Mouse (Mus musculus) gonadal fat pad, adult 2 months (tissue): ENCODE measurements at regions not wholly inside any gene's neighbourhood (a gene's known extent, or its start where the extent isn't known, plus 50 kb on each side); places are given as distances from the start of the nearest gene placed in this dataset.
A peak's percentile ranks its signal among the peaks of the same experiment; 100 is the strongest.
"Not testable (repeated sequence)": the region's sequence is repeated elsewhere in the genome, so short reads cannot be mapped to it uniquely, and the experiment has no call there.

Experiments used
- DNase-seq: peaks from one replicate; pipeline ENCODE4 v3.0.0-alpha.2; 2012; ENCODE audit warnings: low read depth

GRCm38 (mm10) chr16:46811835-46812234 is 313.5 kb upstream of the Nectin3 start:
- not testable (repeated sequence) for DNase-seq

- DNase-seq: no peak
Observed at GRCm38 (mm10) chr16:46807476-46807875, 309.2 kb upstream of the Nectin3 start.

GRCm38 (mm10) chr16:46776367-46776766 is 278.0 kb upstream of the Nectin3 start:
- no peak for DNase-seq

DNA sequence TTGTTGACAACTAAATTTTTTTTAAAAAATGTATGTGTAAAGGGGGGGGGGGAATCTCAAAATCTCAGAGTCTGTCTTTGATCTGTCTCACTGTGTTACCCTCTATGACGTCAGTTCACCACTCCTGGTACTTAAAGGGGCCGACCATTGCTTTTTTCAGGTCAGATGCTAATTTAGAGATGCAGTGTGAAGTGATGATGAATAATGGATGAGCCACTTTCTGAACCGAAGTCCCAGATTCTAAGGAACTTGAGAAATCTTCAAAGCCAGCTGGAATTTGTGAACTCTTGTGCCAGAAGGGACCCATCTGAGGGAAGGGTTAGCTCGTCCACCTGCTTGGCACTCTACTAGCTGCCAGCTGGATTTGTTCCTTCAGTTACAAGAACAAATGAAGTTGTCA is 271.1 kb upstream of the Nectin3 start:
- DNase-seq: no peak

DNA sequence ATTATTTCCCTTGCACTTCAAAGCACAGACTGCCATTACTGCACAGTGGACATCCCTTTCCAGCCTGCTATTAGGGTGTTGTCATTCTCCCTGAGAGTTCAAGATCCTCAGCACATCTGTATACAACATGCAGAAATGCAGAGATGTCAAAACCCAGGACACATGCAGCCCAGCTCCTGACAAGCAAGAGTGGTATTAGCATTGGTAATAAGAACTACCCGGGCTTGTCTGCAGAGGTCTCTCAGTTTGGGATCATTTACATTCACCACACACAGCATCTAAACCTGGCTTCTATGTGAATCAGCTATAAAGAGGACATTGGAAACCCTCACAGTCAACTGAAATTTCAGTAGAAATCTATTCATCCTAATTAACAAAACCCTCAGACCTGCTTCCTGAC is 270.1 kb upstream of the Nectin3 start:
- DNase-seq: no peak

GRCm38 (mm10) chr16:46735140-46735539 is 236.8 kb upstream of the Nectin3 start:
- no peak for DNase-seq

DNA sequence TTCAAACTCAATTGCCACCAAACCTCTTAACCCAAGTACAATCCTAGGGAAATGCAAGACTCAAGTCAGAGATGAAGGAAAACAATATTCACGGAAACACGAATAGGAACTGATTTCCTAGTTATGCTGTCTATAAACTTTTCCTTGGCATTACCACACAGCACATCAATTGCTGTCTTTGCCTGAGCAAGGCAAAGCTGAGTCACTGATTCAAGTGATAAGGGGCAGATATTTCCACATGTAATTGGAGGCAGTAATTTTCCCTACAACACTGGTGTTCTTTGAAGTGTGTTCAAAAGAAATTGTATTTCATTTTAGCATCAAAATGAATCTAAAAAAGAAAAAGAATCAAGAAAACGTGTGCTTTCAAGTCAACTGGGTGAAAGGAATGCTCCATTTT is 230.1 kb upstream of the Nectin3 start:
- no peak for DNase-seq

GRCm38 (mm10) chr16:46723660-46724059 is 225.3 kb upstream of the Nectin3 start:
- DNase-seq: no peak

DNA sequence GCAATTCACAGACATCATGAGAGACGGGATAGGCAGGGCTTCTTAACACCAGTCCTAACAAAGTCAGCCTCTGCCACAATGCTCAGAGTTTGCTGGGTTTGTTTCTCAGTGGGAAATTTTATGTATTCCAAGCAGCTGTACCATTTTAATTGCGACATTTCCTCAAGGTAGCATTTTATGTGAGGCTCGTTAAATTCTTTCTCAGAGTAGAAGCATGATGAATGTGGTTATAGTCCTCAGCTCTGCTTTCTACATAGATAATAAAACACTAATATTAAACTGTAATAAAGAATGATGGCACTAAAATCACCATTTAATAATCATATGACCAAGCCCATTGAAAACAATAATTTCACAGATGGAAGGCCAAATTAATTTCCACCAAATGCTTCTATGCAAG is 181.5 kb upstream of the Nectin3 start:
- no peak for DNase-seq

GRCm38 (mm10) chr16:46669590-46669989 is 171.3 kb upstream of the Nectin3 start:
- no peak for DNase-seq

DNA sequence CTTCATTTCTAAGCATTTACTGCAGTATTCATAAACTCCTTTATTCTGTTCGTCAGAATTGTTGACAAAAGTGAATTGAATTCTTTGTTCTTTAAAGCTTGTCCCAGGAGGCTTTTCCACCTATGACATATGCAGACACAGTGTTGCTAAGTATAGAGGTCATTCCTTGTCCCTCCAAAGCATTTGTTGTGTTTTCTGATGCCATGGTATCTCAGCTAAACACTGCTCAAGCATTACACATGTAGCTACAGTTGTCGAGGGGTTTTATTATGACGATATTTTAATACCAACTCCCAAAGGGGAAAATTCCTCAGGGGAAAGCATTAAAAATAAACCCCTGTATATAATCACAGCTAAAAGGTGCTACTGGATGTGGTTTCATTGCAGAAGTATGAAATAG is 167.2 kb upstream of the Nectin3 start:
- no peak for DNase-seq

DNA sequence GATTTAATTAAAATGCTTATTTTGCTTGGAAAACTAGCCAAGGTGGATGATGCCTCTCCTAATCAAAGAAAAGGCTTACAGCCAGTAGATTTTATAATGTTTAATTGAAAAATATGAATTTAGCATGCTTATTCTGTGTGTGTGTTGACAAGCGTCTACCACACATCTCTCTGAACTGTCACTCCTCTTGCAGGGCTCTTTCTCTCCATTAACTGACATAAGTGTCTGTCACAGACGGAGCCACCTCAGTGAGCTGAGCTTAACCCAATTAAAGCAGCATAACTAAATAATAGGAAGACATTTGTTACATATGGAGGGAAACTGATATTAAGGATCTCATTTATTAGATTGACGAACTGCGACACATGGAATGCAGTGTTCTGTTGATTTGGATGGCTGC is 164.7 kb upstream of the Nectin3 start:
- no peak for DNase-seq

GRCm38 (mm10) chr16:46655041-46655440 is 156.7 kb upstream of the Nectin3 start:
- no peak for DNase-seq

- no peak for DNase-seq
Observed at GRCm38 (mm10) chr16:46625807-46626206, 127.5 kb upstream of the Nectin3 start.

DNA sequence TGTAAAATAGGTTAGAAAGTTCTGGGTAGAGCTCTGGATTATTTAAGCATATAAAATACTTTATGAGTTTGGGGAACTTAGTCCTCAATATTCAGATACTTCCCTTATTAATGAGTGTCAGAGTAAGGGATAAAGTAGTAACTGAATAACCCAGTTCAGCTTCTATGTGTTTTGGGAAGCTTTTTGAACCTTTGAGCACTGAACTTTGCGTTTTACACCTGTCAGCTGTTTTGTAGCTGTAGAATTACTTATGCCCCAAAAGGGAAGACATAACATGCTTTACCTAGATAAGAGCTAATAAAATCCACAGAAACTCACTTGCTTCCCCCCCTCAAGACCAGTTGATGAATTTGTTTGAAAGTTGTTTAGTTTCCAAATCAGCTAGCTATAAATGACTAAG is 124.9 kb upstream of the Nectin3 start:
- no peak for DNase-seq

DNA sequence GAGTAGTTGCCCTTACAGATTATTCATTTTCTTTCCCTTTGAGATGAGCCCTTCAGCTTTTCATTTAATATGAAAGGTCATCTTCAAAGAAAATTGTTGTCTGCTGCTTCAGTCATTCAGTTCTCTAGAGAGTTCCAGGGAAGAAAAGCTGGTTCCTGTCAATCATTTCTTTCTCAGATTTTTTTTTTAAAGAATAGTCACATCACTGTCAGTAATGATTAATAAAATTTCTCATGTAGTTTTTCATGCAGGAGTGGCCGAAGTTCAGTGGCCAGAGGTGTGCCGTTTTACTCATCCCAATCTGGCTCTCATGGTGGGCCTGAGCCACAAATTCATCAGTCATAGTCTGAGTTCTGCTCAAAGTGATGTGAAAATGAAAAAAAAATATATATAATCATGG is 121.5 kb upstream of the Nectin3 start:
- DNase-seq: no peak

DNA sequence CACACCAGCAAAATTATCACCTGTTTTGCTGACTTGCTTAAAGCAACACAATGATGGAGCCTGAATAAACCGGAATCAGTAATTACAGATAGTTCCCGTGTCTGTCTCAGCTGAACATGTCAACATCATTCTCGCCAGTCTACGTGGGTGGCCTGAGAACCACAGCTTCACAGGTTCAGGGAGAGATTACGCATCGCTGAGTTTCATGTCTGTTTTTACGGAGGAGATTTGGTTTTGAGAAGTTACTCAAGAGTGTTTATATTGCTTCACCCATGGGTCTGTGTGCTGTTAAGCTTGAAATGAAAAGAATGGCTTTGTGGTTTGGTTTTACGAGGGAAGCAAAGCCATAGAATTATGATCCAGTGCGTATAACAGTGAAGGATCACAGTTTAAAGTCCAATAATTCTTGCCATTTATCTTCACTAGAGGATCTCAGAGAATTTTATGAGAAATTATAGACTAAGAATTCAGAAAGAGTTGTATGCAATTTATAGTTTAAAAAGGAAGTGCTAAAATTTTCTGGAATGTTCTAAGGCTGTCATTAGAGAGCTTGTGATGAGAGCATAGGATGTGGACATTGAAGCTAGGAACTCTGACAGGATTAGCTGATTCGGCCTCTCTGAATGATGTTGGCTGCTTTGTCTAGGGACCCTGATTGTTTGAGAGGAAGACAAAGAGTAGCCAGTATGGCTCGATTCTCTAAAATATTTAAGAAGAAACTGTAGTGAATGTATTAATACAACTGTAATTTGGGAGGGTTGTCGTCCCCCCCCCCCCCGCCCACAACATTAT is 119.4 kb upstream of the Nectin3 start:
- DNase-seq: peak; percentile 17

GRCm38 (mm10) chr16:46616606-46617005 is 118.3 kb upstream of the Nectin3 start:
- no peak for DNase-seq

DNA sequence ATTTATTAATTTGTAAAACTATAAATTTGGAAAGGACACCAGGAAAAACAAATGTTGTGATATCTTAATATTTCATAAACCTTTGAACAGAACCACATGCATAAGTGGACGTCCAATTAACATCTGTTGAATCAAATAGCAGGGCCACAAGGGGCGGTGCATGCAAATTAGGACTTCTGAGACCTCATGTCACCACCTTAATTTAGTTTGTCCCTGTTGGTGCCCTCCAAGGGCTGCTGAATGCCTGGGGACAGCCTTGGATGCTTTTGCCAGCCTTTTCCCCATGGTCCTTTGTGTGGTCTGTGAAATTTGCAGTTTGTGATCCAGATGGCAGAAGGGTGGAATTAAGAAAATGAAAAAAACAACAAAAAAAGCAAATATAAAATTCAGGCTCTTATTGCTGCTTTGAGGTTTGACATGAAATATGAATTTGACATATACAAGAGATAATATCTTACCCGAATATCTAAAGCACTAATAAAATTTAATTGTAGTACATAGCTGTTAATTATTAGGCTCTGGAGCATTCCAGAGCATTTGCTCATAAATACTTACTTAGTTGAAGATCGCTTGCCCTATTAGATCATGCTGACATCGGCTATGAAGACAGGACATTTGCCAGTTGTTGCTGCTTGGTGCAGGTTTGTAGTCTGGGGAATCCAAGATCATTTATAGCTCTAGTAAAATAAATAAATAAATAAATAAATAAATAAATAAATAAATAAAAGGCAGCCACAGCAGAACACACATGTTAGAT is 114.9 kb upstream of the Nectin3 start:
- no peak for DNase-seq

- no peak for DNase-seq
Observed at GRCm38 (mm10) chr16:46605879-46606203, 107.5 kb upstream of the Nectin3 start.

- no peak for DNase-seq
Observed at GRCm38 (mm10) chr16:46605001-46605878, 106.9 kb upstream of the Nectin3 start.

GRCm38 (mm10) chr16:46592618-46593253 is 94.4 kb upstream of the Nectin3 start:
- DNase-seq: no peak
